Mouse (Mus musculus): ENCODE measurements around the gene Tln2. TPM values are rescaled to one million over a fixed set of nuclear protein-coding genes. Genes with fewer than 3 reads are reported as not detected.

Gene Tln2
- total RNA-seq, 4 experiments from 2014 or later = 79.6 to 100 (median 88.0) TPM

Small RNAs within 50 kb of the gene (microRNA-seq; reads per million reads assigned to microRNA genes)
- 54.9 to 59.1 reads per million in 2 experiments for gene Mir190a

Other genes starting within 250 kb of the Tln2 start
- gene C2cd4b, start 199.7 kb upstream of the Tln2 start, total RNA-seq (2022) = 1 to 10 TPM; 4.7 to 7.5 (median 5.5) TPM